Mouse (Mus musculus) liver, postnatal 0 days (tissue): ENCODE results near the gene Ppp1r9a.

Experiments used
- CTCF ChIP-seq: sonication (generic); IDR thresholded peaks from 2 replicates; pipeline ENCODE4 v1.5.1; 2016; ENCODE audit warnings: antibody characterized with exemption, low read depth
- EP300 ChIP-seq: IDR thresholded peaks from 2 replicates; pipeline ENCODE4 v1.6.1; 2016; ENCODE audit warnings: antibody characterized with exemption, low read depth, mild to moderate bottlenecking

GRCm38 (mm10) chr6:5134986-5135385, 232.3 kb downstream of the Ppp1r9a start:
- no peak for TF ChIP-seq EP300
- TF ChIP-seq CTCF, result no peak
